Mouse (Mus musculus): ENCODE data around the gene Raver1.

Raver1 gene

DNA sequence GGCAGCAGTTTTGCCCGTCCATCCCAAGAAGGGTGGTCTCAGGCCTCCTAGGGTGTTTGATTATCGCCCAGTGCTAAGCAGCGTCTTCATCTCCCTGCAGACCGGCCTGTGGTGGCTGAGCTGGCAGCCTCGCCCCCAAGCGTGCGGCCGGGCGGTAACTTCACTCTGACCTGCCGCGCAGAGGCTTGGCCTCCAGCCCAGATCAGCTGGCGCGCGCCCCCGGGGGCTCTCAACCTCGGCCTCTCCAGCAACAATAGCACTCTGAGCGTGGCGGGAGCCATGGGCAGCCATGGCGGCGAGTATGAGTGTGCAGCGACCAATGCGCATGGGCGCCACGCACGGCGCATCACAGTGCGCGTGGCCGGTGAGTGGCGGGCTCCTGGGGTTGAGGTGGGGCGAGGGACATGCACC, 54.3 kb downstream of the Raver1 start:
- peak; percentile 23 to 25 for DNase-seq

DNA sequence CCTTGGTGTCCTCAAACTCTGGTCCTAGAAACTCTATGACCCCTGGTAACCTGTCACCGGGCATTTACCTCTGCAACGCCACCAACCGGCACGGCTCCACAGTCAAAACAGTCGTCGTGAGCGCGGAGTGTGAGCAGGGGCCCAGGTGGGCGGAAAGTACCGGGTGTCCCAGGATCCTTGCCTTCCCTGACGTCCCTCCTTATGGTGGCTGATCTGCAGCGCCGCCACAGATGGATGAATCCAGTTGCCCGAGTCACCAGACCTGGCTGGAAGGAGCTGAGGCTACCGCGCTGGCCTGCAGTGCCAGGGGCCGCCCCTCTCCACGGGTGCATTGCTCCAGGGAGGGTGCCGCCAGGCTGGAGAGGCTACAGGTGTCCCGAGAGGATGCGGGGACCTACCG, 55.1 kb downstream of the Raver1 start:
- no peak for DNase-seq

DNA sequence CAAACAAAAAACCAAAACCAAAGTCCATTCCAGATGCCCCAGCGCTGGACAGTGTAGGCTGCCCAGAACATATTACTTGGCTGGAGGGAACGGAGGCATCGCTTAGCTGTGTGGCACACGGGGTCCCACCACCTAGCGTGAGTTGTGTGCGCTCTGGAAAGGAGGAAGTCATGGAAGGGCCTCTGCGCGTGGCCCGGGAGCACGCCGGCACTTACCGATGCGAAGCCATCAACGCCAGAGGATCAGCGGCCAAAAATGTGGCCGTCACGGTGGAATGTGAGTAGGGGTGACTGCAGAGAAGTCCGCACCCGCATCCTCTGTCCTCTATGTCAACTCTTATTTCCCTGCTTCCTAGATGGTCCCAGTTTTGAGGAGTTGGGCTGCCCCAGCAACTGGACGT, 55.6 kb downstream of the Raver1 start:
- DNase-seq = no peak

DNA sequence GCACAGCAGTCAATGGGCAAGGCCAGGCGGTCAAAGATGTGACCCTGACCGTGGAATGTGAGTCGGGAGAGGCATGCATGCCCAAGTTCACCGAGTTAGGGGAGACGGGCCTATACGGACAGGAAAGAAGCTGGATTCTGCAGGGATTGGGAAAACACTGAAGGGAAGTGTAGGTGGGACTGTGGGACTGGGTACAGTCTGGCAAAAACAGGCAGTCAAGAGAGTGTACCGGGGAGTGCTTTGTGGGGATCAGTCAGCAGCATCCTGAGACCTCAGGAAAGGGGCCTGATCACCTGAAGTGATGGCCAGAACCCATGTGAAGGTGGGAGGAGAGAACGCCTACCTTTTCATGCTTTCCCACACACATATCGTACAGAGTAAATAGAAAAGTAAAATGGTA, 56.2 kb downstream of the Raver1 start:
- DNase-seq = no peak

DNA sequence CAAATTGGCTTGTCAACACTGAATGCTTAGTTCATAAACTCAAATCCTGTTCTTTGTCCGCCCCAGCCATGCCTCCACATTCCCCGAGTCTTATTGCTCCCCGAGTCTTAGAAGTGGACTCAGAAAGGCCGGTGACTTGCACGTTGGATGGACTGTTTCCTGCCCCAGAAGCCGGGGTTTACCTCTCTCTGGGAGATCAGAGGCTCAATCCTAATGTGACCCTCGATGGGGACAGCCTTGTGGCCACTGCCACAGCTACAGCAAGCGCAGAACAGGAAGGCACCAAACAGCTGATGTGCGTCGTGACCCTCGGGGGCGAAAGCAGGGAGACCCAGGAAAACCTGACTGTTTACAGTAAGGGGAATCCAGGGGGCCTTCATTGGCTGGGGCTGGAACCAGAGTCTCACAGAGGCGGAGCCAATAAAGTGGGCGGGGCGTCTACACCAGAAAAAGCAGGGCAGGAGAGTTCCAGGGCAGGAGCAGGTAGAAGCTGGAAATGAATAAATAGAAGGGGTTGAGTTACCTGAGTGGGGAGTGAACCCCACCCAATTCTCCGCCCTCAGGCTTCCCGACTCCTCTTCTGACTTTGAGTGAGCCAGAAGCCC, 57.2 kb downstream of the Raver1 start:
- DNase-seq = no peak

DNA sequence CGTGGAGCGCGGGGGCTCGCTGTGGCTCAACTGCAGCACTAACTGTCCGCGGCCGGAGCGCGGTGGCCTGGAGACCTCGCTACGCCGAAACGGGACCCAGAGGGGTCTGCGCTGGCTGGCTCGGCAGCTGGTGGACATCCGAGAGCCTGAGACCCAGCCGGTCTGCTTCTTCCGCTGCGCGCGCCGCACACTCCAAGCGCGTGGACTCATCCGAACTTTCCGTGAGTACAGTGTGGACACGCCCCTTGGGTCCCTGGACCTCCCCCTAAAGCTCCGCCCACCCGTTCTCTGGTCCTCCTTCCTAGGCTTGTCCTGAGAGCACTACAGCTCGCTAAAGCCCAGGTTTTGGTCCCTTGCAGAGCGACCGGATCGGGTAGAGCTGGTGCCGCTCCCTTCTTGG, 58.7 kb downstream of the Raver1 start:
- DNase-seq = no peak

DNA sequence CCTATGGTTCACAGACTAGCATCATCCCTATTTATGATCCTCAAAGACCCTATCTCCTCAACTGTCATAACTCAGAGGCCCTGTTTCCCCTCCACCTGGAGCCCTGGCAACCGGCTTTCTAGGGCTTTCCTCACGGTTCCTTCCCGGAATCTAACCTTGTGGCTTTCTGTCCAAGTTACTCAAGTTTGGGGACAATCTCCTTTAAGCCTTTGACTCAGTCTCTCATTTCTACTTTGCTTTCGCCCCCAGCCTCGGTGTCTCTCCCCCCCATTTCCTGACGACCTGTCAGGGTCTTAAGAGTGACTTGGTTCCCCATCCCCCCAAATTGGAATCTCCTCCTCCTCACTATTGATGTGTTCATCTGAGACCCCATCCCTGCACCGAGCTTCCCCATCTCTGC, 59.3 kb downstream of the Raver1 start:
- no peak for DNase-seq

DNA sequence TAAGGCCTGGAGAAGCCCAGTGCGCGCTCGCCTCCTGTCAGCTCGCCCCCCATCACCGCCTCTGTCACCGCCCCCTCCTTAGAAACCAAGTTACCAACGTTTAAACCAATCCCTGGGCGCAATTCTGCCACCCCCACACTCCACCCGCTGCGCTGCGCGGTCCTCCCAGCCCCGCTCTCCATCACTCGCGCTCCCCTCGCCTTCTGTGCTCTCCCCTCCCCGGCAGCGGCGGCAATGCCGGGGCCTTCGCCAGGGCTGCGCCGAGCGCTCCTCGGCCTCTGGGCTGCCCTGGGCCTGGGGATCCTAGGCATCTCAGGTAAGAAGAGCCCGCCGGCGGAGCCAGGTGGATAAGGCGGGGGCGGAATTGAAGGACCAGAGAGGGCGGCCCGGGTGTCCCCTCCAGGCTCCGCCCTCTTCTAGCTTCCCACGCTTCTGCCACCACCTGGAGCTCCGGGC, 59.9 kb downstream of the Raver1 start, which contains the start of gene Icam5:
Gene Icam5, plus strand, starts transcription at position 178 of the 456 bp plus-strand sequence.
- no peak for DNase-seq

DNA sequence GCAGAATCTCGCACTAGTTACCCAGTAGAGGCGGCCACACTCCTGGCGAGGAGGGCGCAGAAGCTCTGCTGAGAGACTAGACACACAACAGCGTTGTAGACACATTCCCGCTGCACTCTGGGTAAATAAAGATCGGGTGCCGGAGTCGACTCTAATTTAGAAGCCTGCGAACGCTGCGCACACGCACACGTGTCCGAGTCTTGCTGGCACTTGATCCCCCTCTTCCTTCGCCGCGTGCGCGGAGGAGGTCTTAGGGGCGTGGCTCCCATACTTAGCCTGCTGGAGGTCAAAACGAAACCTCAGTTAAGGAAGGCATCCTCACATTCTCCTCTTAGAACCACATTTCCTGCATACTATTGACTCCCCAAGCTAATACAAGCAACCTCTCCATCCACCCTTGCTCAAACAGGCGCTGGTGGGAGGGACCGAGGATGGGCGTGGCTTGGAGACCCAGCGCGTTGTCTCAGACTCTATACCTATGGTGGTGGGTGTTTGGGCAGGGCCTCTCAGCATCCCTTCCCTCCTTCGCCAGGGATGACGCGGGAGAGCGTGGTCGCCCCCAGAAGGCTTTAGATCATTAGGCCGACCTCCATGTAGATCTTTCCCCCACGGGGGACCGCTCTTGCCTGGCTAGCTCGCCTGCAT, 60.4 kb downstream of the Raver1 start:
- peak; percentile 15 to 27 for DNase-seq

DNA sequence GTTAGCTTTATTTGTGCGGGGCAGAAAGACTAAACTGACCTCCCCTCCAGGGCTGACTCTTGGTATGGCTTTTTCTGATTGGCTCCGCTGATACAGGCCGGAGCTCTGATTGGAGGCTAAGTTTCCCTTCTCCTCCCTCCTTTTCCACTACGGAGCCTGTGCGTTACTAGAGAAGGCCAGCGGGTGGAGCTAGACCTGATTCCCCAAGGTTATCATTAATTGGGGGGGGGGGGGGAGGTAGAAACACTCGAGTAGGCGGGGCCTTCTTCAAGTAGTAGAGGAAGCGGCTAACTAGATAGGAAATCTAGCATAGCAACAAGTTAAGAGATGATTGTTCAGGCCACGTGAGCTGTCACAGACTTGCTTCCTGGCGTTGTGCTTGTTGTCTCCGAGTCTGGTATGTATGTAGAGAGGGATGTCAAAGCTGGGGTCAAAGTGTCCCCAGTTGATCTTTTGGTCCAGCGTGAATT, 61.0 kb downstream of the Raver1 start:
- DNase-seq = peak; percentile 76 to 78

DNA sequence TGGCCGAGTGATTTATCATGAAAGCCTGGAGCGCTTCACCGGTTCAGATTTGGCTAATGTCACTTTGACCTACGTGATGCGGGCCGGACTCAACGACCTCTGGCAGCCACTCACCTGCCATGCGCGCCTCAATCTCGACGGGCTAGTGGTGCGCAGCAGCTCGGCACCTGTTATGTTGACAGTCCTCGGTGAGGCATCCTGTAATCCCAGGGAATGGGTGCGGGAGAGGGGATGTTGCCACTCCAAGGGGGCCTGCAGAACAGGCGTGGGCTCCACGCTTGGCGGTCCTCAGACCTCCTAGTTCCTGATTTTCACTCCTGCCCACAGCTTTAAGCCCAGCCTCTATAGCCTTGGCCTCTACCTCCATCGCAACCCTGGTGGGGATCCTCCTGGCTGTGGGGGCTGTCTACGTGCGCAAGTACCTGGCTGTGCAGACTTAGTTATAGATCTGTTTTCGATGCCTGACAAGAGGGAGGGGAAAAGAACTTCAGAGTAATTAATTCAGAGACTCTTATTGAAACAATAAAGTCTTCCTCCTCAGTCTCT, 61.7 kb downstream of the Raver1 start:
- no peak for DNase-seq

DNA sequence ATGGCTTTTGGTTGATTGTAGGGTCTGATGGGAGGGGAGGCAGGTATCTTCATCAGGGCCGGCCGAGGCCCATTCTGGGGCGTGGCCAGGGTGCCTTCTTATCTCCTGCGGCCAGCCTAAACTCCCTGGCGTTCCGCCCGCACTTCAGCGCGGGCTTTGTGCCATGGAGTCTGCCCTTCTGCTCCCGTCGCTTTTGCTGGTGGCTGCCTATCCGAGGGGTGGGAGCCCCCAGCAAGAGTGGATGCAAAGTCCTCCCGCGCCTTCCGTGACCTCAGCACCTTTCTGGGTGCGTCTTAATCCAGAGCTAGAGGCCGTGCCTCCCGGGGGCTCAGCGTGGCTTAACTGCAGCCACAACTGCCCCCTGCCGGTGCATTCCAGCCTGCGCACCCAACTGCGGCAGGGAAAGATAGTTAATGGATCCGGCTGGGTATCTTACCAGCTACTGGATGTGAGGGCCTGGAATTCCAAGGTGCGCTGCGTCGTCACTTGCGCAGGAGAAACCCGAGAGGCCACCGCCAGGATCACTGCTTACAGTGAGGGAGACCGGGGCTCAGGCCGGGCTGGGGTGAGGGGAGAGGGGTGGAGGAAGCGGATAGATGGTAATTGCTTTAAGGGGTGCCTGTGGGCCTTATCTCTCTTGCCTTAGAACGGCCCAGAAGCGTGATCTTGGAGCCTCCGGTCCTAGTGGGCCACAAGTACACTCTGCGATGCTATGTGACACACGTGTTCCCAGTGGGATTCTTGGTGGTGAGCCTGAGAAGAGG, 62.3 kb downstream of the Raver1 start, which contains the start of gene Icam4:
Gene Icam4, plus strand, starts transcription at position 83 of the 764 bp plus-strand sequence.
- DNase-seq = peak; percentile 58 to 66

DNA sequence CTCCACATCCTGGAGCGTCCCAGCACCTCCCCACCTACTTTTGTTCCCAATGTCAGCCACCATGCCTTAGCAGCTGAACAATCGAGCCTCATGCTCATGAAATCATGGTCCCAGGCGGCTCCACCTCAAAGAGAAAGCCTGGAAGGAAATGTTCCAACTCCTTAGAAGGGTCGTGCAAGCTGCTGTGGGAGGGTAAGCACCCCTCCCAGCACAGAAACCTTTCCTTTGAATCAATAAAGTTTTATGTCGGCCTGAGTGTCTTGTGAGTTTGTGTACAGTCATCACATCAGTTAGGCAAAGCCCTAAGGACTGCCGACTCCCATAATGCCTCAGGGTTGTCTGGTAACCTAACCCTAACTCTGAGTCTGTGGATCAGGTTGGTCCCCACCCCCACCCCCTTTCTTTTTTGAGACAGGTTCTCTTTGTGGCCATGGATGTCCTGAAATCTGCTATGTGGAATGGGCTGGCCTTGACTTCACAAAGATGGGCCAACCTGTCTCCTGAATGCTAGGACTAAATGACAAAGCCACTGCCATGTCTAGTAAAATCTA, 63.2 kb downstream of the Raver1 start:
- no peak for DNase-seq

DNA sequence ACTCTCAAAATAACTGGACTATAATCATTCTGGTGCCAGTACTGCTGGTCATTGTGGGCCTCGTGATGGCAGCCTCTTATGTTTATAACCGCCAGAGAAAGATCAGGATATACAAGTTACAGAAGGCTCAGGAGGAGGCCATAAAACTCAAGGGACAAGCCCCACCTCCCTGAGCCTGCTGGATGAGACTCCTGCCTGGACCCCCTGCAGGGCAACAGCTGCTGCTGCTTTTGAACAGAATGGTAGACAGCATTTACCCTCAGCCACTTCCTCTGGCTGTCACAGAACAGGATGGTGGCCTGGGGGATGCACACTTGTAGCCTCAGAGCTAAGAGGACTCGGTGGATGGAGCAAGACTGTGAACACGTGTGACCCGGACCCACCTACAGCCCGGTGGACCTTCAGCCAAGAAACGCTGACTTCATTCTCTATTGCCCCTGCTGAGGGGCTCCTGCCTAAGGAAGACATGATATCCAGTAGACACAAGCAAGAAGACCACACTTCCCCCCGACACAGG, 64.0 kb downstream of the Raver1 start:
- no peak for DNase-seq

DNA sequence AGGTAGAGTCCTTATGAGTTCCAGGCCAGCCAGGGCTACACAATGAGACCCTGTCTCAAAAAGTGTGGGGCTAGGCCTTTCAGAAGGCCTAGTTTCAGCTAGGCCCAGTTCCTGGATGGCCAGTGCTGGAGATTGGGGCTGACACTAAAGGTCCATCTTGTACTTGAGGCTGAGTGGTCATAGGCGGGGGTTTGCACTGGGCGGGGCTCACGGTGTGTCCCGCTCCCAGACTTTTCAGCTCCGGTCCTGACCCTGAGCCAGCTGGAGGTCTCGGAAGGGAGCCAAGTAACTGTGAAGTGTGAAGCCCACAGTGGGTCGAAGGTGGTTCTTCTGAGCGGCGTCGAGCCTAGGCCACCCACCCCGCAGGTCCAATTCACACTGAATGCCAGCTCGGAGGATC, 65.0 kb downstream of the Raver1 start:
- DNase-seq = no peak

DNA sequence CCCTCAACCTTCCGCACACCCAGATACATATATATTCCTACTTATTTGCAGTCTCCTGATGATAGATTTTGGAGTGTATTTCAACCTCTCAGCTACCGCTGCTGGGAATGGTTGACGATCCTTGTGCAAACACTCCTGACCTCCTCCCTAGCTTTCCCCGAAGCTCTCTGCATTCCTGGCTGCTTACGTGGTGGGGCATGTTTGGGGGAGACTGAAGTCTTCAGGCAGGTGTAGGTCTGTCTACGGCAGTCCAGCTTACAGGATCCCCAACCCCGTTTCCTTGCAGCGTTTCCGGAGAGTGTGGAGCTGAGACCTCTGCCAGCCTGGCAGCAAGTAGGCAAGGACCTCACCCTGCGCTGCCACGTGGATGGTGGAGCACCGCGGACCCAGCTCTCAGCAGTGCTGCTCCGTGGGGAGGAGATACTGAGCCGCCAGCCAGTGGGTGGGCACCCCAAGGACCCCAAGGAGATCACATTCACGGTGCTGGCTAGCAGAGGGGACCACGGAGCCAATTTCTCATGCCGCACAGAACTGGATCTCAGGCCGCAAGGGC, 66.5 kb downstream of the Raver1 start:
- DNase-seq = no peak

Data from cerebellum, postnatal 36 days (tissue).